Mouse (Mus musculus): ENCODE data around the gene Ssxb1.
"Not testable (repeated sequence)": the region's sequence is repeated elsewhere in the genome, so short reads cannot be mapped to it uniquely, and the experiment has no call there.

Ssxb1 gene

DNA sequence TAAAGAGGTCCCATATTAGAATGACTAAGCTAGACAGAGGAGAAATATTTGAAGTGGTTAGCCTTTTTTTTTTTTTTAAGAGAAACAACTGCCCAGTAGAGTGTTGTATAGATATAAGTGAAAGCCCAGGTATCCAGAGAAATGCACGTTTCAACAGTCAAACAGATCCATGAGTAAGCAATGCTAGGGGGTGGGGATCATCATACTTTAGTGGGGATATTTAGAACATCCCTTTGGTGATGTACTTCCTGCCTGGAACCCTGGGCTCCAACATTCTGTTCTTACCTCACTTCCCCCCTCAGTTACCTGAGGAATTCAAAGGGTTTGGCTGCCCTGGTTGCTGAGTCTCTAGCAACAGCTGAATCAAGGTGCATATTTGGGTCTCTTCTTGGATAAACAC lies at the start of gene Ssxb1:
Gene Ssxb1, plus strand, starts transcription at position 301 of the 400 bp plus-strand sequence.
- DNase-seq (ENCODE audit: low spot score in 2 of 2): not testable (repeated sequence)

DNA sequence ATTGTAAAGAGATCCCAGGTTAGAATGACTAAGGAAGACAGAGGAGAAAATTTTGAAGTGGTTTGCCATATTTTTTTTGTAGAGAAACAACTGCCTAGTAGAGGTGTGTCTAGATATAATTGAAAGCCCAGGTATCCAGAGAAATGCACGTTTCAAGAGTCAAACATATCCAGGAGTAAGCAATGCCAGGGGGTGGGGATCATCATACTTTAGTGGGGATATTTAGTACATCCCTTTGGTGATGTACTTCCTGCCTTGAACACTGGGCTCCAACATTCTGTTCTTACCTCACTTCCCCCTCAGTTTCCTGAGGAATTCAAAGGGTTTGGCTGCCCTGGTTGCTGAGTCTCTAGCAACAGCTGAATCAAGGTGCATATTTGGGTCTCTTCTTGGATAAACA lies 46.4 kb upstream of the Ssxb1 start, which contains the start of gene Ssxb9:
Gene Ssxb9, plus strand, starts transcription at position 301 of the 400 bp plus-strand sequence.
- not testable (repeated sequence) for DNase-seq (ENCODE audit: low spot score in 2 of 2)

DNA sequence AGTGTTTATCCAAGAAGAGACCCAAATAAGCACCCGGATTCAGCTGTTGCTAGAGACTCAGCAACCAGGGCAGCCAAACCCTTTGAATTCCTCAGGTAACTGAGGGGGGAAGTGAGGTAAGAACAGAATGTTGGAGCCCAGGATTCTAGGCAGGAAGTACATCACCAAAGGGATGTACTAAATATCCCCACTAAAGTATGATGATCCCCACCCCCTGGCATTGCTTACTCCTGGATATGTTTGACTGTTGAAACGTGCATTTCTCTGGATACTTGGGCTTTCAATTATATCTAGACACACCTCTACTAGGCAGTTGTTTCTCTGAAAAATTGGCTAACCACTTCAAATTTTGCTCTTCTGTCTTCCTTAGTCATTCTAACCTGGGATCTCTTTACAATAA lies 48.5 kb downstream of the Ssxb1 start, which contains the start of gene Ssxb2:
Gene Ssxb2, minus strand, starts transcription at position 101 of the 400 bp plus-strand sequence.
- DNase-seq (ENCODE audit: low spot score in 2 of 2): not testable (repeated sequence)
